Mouse (Mus musculus): ENCODE data around the gene Ppp1r15a.

DNA sequence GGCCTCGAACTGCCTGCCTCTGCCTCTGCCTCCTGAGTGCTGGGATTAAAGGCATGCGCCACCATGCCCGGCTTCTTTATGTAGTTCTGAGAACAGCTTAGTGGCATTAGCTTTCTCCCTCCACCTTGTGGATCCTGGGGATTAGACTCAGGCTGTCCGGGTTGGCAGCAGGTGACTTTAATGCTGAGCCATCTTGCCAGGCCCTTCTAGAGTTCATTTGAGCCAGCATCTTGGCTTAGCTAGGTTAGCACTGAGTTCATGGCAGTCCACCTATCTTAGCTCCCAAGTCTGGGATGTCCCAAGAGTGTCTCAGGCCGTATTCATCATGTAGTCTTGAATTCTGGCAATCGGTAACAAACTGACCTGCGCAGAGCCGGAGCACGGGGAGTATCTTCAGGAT is 39.4 kb upstream of the Ppp1r15a start:
- no peak for TF ChIP-seq TAL1 (IDR thresholded peaks at IDR 0.05; ENCODE audit: low read length)
- TF ChIP-seq GATA1 (IDR thresholded peaks at IDR 0.05; ENCODE audit: low read length) = no peak

Data from erythroblast, embryonic 14.5 days (primary cell).